Mouse (Mus musculus) limb, embryonic 14.5 days (tissue): ENCODE measurements around the gene Nup37. TPM values are rescaled to one million over a fixed set of nuclear protein-coding genes. Genes with fewer than 3 reads are reported as not detected.

Source experiments
- ATAC-seq: fragments of 200-750 bp; cut with Nextera tagmentation; 2 replicates; pipeline ENCODE4 v1.8.0; 2017; ENCODE audit warnings: low read depth, moderate number of reproducible peaks, moderate TSS enrichment; ENCODE audit not compliant: low FRiP score
- DNase-seq: peaks from one replicate; pipeline ENCODE4 v3.0.0-alpha.2; 2015; ENCODE audit warnings: low spot score
- H3K27ac ChIP-seq: fragments of 300-500 bp; sonication (generic); replicated peaks from 2 replicates; pipeline ENCODE4 v1.5.1; 2014; ENCODE audit warnings: low read depth, mild to moderate bottlenecking, low read length, moderate library complexity, mixed read lengths
- H3K27me3 ChIP-seq: fragments of 300-500 bp; sonication (generic); 2 replicates; pipeline ENCODE4 v1.6.1; 2014; ENCODE audit warnings: low read length, mixed read lengths; ENCODE audit not compliant: control insufficient read depth, insufficient read depth
- H3K36me3 ChIP-seq: fragments of 300-500 bp; sonication (generic); 2 replicates; pipeline ENCODE4 v1.6.1; 2014; ENCODE audit warnings: mild to moderate bottlenecking, low read length, moderate library complexity, mixed read lengths; ENCODE audit not compliant: control insufficient read depth, insufficient read depth
- H3K4me1 ChIP-seq: fragments of 300-500 bp; sonication (generic); 2 replicates; pipeline ENCODE4 v1.6.1; 2014; ENCODE audit warnings: antibody characterized with exemption, low read length, mixed read lengths; ENCODE audit not compliant: control insufficient read depth, insufficient read depth
- H3K4me2 ChIP-seq: fragments of 300-500 bp; sonication (generic); replicated peaks from 2 replicates; pipeline ENCODE4 v1.6.1; 2014; ENCODE audit warnings: low read depth, mild to moderate bottlenecking, low read length, moderate library complexity; ENCODE audit not compliant: severe bottlenecking
- H3K4me3 ChIP-seq: fragments of 300-500 bp; sonication (generic); replicated peaks from 2 replicates; pipeline ENCODE4 v1.5.1; 2014; ENCODE audit warnings: low read length
- H3K9ac ChIP-seq: fragments of 300-500 bp; sonication (generic); 2 replicates; pipeline ENCODE4 v1.6.1; 2014; ENCODE audit warnings: mild to moderate bottlenecking, low read depth, low read length, moderate library complexity; ENCODE audit not compliant: severe bottlenecking
- H3K9me3 ChIP-seq: fragments of 300-500 bp; sonication (generic); 2 replicates; pipeline ENCODE4 v1.6.1; 2016; ENCODE audit warnings: low read length; ENCODE audit not compliant: control insufficient read depth
- POLR2A ChIP-seq: fragments of 200-500 bp; IDR thresholded peaks from 2 replicates; pipeline ENCODE4 v1.8.0; 2012; ENCODE audit warnings: inconsistent platforms, mild to moderate bottlenecking, moderate library complexity, borderline replicate concordance; ENCODE audit not compliant: insufficient read depth, insufficient read length; ENCODE audit errors: extremely low read depth
- WGBS: fragments of 180-500 bp; shearing (Covaris S2); extraction: QIAGEN DNeasy Blood & Tissue Kit; methylation state at CpG from one replicate; pipeline ENCODE4 v1.1.7; 2014; 5-methylcytosine and 5-hydroxymethylcytosine counted together
- polyA plus RNA-seq, 2 experiments: library from polyadenylated mRNA; depleted of rRNA in 1 of 2; stranded (reverse) in 1 of 2; unstranded in 1 of 2; fragments of >200 nt; fragmentation: Nextera tagmentation in 1 of 2; extraction: Ambion mirVana in 1 of 2; gene quantifications; 2 replicates each; pipeline versions ENCODE4 v1.2.1 to v1.2.3; 2012 to 2014

Gene Nup37
- polyA plus RNA-seq, 2 experiments = 45.4 to 72.5 TPM

- ATAC-seq = no peak
- no peaks in the 10 kb centered on the region for H3K9me3 ChIP-seq
- no peak overlapping the region for H3K4me3 ChIP-seq
Observed at GRCm38 (mm10) chr10:88225421-88225820, 78.6 kb downstream of the Nup37 start.

DNA sequence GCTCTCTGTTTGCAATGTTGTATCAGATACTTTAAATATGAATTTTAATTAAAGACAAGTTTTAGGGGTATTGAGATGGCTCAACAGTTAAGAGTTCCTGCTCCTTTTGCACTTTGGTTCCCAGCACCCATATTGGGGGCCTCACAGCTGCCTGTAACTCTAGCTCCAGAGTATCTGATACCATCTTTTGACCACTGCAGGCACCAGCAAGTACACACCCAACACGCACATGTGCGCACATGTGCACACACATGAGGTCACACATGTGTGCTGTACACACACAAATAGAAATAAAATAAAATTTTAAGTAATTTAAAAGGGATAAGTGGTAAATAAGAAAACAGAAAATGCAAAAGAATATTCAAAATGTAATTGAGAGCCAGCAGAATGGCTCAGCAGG, 81.2 kb downstream of the Nup37 start:
- no peak for TF ChIP-seq POLR2A
- Histone ChIP-seq H3K4me3 (no peak overlapping the region), H3K9me3 (no peaks in the 10 kb centered on the region), H3K27me3 (no peaks in the 10 kb centered on the region), H3K36me3 (no peaks in the 10 kb centered on the region; the same call in 1 of the 2 replicates), H3K9ac (no peak overlapping the region), H3K4me1 (peaks cover 4% of the 10 kb centered on the region), H3K4me2 (no peak overlapping the region), H3K27ac (no peak overlapping the region)
- no peak for DNase-seq
- WGBS = 96% methylated on average over 2 of the region's 2 CpGs
- no peak for ATAC-seq

More at GRCm38 (mm10) chr10:88225421-88225820, 78.6 kb downstream of the Nup37 start:
- peak; percentile 29 for DNase-seq
- Histone ChIP-seq H3K27ac (no peak overlapping the region), H3K36me3 (peaks cover 5% of the 10 kb centered on the region; the same call in 1 of the 2 replicates), H3K4me1 (0 out of 2 replicates have a peak, but pooled peaks cover 2% of the 10 kb centered on the region), H3K4me2 (no peak overlapping the region), H3K9ac (no peak overlapping the region), H3K27me3 (no peaks in the 10 kb centered on the region)
- no peak for TF ChIP-seq POLR2A
- WGBS = 78% methylated on average over 5 of the region's 5 CpGs

Other genes starting within 250 kb of the Nup37 start
- gene Pmch, start 55.9 kb upstream of the Nup37 start, polyA plus RNA-seq (2012; rRNA removed) = not detected in 2 replicates
- 0.34 and 0.43 TPM in 2 replicates for gene Pmch, start 55.9 kb upstream of the Nup37 start, polyA plus RNA-seq (2014; fragmentation: Nextera tagmentation; extraction: Ambion mirVana)
- gene Parpbp, start 51 bp upstream of the Nup37 start, polyA plus RNA-seq (2012; rRNA removed) = 6.4 and 7.2 TPM in 2 replicates
- 8.7 and 10.2 TPM in 2 replicates for gene Parpbp, start 51 bp upstream of the Nup37 start, polyA plus RNA-seq (2014; fragmentation: Nextera tagmentation; extraction: Ambion mirVana)
- 22.3 and 27.4 TPM in 2 replicates for gene Washc3, start 54.1 kb downstream of the Nup37 start, polyA plus RNA-seq (2012; rRNA removed)
- 53.3 and 55.9 TPM in 2 replicates for gene Washc3, start 54.1 kb downstream of the Nup37 start, polyA plus RNA-seq (2014; fragmentation: Nextera tagmentation; extraction: Ambion mirVana)
- gene Dram1, start 232.1 kb downstream of the Nup37 start, polyA plus RNA-seq (2012; rRNA removed) = 2.2 TPM in 2 replicates
- gene Dram1, start 232.1 kb downstream of the Nup37 start, polyA plus RNA-seq (2014; fragmentation: Nextera tagmentation; extraction: Ambion mirVana) = 1.3 and 1.8 TPM in 2 replicates
- gene Gnptab, start 232.1 kb downstream of the Nup37 start, polyA plus RNA-seq (2012; rRNA removed) = 19.4 and 19.7 TPM in 2 replicates
- 8.9 and 9.2 TPM in 2 replicates for gene Gnptab, start 232.1 kb downstream of the Nup37 start, polyA plus RNA-seq (2014; fragmentation: Nextera tagmentation; extraction: Ambion mirVana)